In the genomic region with DNA sequence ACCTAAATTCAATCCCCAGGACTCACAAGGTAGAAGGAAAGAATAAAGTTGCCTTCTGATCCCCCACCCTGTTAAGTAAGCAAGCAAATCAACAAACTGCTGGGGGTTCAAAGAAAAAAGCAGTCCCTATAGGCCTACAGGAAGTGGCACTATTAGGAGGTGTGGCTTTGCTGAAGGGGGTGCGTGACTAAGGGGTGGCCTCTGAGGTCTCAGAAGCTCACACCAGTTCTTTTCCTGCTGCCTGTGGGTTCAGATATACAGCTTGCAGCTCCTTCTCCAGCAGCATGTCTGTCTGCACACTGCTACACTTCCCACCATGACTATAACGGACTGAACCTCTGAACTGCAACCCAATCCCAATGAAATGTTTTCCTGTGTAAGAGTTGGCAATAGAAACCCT, we compare ENCODE assay signal across 11 mouse cellular contexts. TPM values are rescaled to one million over a fixed set of nuclear protein-coding genes. Genes with fewer than 3 reads are reported as not detected.
DNase-seq lines count a peak whose midpoint lies in the region; ATAC-seq lines count a peak whose summit lies in the region.
"Had no signal": no experiment of that assay in that cellular context is flagged by ENCODE, and none has a peak within 500 bp of the region (broad histone marks: within the 10 kb centered on the region; RNA-seq: fewer than 3 reads in every experiment).

No protein-coding gene starts in this region.

- H3K9me3 ChIP-seq in heart, embryonic 15.5 days (replicated peaks), result no peaks in the 10 kb centered on the region
- no peaks in the 10 kb centered on the region for H3K9me3 ChIP-seq in erythroblast, embryonic 14.5 days (ENCODE audit: control insufficient read depth, low read length)
- no peaks in the 10 kb centered on the region for H3K9me3 ChIP-seq in forebrain, embryonic 13.5 days (replicated peaks)
- H3K9me3 ChIP-seq: hindbrain, embryonic 12.5 days had no signal

- no peak for ATAC-seq in heart, embryonic 15.5 days (replicated peaks; ENCODE audit: insufficient number of reproducible peaks, insufficient read depth, low FRiP score, low read depth)
- ATAC-seq in megakaryocyte-erythroid progenitor cell, adult 5-6 weeks (replicated peaks; ENCODE audit: low FRiP score, low TSS enrichment, poor library complexity, severe bottlenecking), result peak; percentile 78
- no peak for ATAC-seq in forebrain, embryonic 13.5 days
- ATAC-seq: midbrain, embryonic 16.5 days had no signal

- peaks cover 40% of the 10 kb centered on the region for H3K4me1 ChIP-seq in heart, embryonic 15.5 days (replicated peaks)
- H3K4me1 ChIP-seq in erythroblast, embryonic 14.5 days (ENCODE audit: control insufficient read depth), result peaks cover 93% of the 10 kb centered on the region
- H3K4me1 ChIP-seq in forebrain, embryonic 13.5 days, result peaks cover 6% of the 10 kb centered on the region

- WGBS in heart, embryonic 15.5 days, result 44% methylated on average over 2 of the region's 2 CpGs
- WGBS in forebrain, embryonic 13.5 days, result 62% methylated on average over 2 of the region's 2 CpGs

- no peak overlapping the region for H3K4me3 ChIP-seq in heart, embryonic 15.5 days
- peak overlapping the region; percentile 40 for H3K4me3 ChIP-seq in erythroblast, embryonic 14.5 days (replicated peaks)
- H3K4me3 ChIP-seq in forebrain, embryonic 13.5 days, result no peak overlapping the region
- H3K4me3 ChIP-seq: hindbrain, embryonic 12.5 days had no signal

- no peaks in the 10 kb centered on the region for H3K36me3 ChIP-seq in heart, embryonic 15.5 days
- peaks cover 74% of the 10 kb centered on the region for H3K36me3 ChIP-seq in erythroblast, embryonic 14.5 days (ENCODE audit: control insufficient read depth)
- H3K36me3 ChIP-seq in forebrain, embryonic 13.5 days (ENCODE audit: poor library complexity, severe bottlenecking), result no peaks in the 10 kb centered on the region
- H3K36me3 ChIP-seq: hindbrain, embryonic 12.5 days had no signal

- intact Hi-C loops in heart, postnatal 10 days (cut with DNase I), result no loop called here

- no peak for DNase-seq in heart, postnatal 10 days
- DNase-seq in CD4-positive helper T cell, adult 2 months (ENCODE audit: low read depth, low spot score), result peak; percentile 65
- no peak for DNase-seq in frontal cortex, postnatal 36 days (ENCODE audit: low spot score in 2 of 2)
- DNase-seq in kidney, adult 11 months, result no peak
- DNase-seq: spleen, adult 18-20 months had no signal

- H3K27me3 ChIP-seq in heart, embryonic 15.5 days, result no peaks in the 10 kb centered on the region
- no peaks in the 10 kb centered on the region for H3K27me3 ChIP-seq in erythroblast, embryonic 14.5 days (ENCODE audit: control insufficient read depth)
- H3K27me3 ChIP-seq in forebrain, embryonic 13.5 days, result no peaks in the 10 kb centered on the region
- H3K27me3 ChIP-seq: hindbrain, embryonic 12.5 days had no signal

- no peak overlapping the region for H3K4me2 ChIP-seq in heart, embryonic 15.5 days
- H3K4me2 ChIP-seq in forebrain, embryonic 13.5 days, result no peak overlapping the region
- H3K4me2 ChIP-seq: hindbrain, embryonic 12.5 days had no signal

- no peak overlapping the region for H3K9ac ChIP-seq in heart, embryonic 15.5 days
- H3K9ac ChIP-seq in forebrain, embryonic 13.5 days, result no peak overlapping the region
- H3K9ac ChIP-seq: hindbrain, embryonic 12.5 days had no signal

- H3K27ac ChIP-seq in heart, embryonic 15.5 days, result peak overlapping the region; percentile 37
- H3K27ac ChIP-seq in forebrain, embryonic 13.5 days, result no peak overlapping the region
- H3K27ac ChIP-seq: hindbrain, embryonic 12.5 days had no signal

RNA-seq across cellular contexts. Expression of a gene that starts 35.8 kb away (rescaled TPM):
- polyA plus RNA-seq in heart, embryonic 15.5 days (2015; fragmentation: Nextera tagmentation; extraction: Ambion mirVana), result 14.8 and 14.9 TPM in 2 replicates
- 10 to 100 TPM; 22.7 to 22.8 TPM for total RNA-seq in heart, postnatal 10 days (2021)
- polyA plus RNA-seq in erythroblast, embryonic 14.5 days (2012), result 0.26 and 0.39 TPM in 2 replicates
- total RNA-seq in megakaryocyte-erythroid progenitor cell, adult 5-6 weeks (2014; fragmentation: Nextera tagmentation), result 20.7 and 22.7 TPM in 2 replicates
- 9.6 and 22.9 TPM in 2 replicates for total RNA-seq in megakaryocyte-erythroid progenitor cell, adult 5-6 weeks (2017)
- 16.0 and 19.7 TPM in 2 replicates for polyA plus RNA-seq in forebrain, embryonic 13.5 days (2015; fragmentation: Nextera tagmentation; extraction: Ambion mirVana)

RNA-seq across cellular contexts. Expression of a gene that starts 48.9 kb away (rescaled TPM):
- polyA plus RNA-seq in heart, embryonic 15.5 days (2015; fragmentation: Nextera tagmentation; extraction: Ambion mirVana), result 139 and 171 TPM in 2 replicates
- 100 to 1,000 TPM; 160 to 179 TPM for total RNA-seq in heart, postnatal 10 days (2021)
- 2.0 and 3.3 TPM in 2 replicates for polyA plus RNA-seq in erythroblast, embryonic 14.5 days (2012)
- total RNA-seq in megakaryocyte-erythroid progenitor cell, adult 5-6 weeks (2014; fragmentation: Nextera tagmentation), result 545 and 559 TPM in 2 replicates
- 707 and 779 TPM in 2 replicates for total RNA-seq in megakaryocyte-erythroid progenitor cell, adult 5-6 weeks (2017)
- polyA plus RNA-seq in forebrain, embryonic 13.5 days (2015; fragmentation: Nextera tagmentation; extraction: Ambion mirVana), result 281 and 294 TPM in 2 replicates

Comparison
In these comparisons a context has a peak if more than half of its experiments do, and no peak if none do; other contexts are left out.
1. RNA of a gene that starts 35.8 kb away (polyA plus RNA-seq): 16.0 to 19.7 TPM in forebrain, embryonic 13.5 days and 14.8 to 14.9 TPM in heart, embryonic 15.5 days; 0.26 to 0.39 TPM in erythroblast, embryonic 14.5 days; every median in the first group is over 10 times any median in the second.
2. RNA of a gene that starts 48.9 kb away (polyA plus RNA-seq): 281 to 294 TPM in forebrain, embryonic 13.5 days and 139 to 171 TPM in heart, embryonic 15.5 days; 2.0 to 3.3 TPM in erythroblast, embryonic 14.5 days; every median in the first group is over 10 times any median in the second.